In the genomic region with DNA sequence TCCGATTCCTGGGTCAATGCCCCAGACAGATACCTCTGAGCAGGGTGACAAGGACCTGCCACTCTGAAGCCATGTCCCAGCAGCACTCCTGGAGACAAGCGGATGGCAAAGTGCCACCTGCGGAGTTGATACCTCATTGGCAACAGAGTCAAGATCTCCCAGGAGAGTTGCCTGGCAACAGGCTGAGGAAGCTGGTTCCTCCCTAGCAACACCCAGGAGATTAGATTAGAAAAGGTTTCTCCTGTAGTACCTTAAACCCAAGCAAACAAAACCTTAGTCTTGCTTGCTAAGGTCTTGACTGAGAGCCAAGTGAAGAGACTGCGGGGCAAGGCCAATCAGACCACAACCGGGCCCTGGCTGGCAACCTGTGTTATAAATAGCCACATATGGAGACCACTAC, we compare ENCODE assay signal across 8 mouse cellular contexts.
DNase-seq lines count a peak whose midpoint lies in the region; ATAC-seq lines count a peak whose summit lies in the region.
"Had no signal": no experiment of that assay in that cellular context is flagged by ENCODE, and none has a peak within 500 bp of the region (broad histone marks: within the 10 kb centered on the region; RNA-seq: fewer than 3 reads in every experiment).

No protein-coding gene starts in this region.

- H3K9ac ChIP-seq in midbrain, embryonic 14.5 days (replicated peaks; ENCODE audit: low read length), result no peak overlapping the region
- no peak overlapping the region for H3K9ac ChIP-seq in stomach, embryonic 16.5 days (ENCODE audit: low read length)
- no peak overlapping the region for H3K9ac ChIP-seq in midbrain, embryonic 16.5 days (ENCODE audit: low read depth, low read length)
- H3K9ac ChIP-seq: liver, embryonic 14.5 days had no signal

- 43% methylated on average over 5 of the region's 5 CpGs for WGBS in midbrain, embryonic 14.5 days
- 61% methylated on average over 5 of the region's 5 CpGs for WGBS in midbrain, embryonic 10.5 days
- WGBS in stomach, embryonic 16.5 days, result 57% methylated on average over 5 of the region's 5 CpGs
- WGBS in midbrain, embryonic 16.5 days, result 35% methylated on average over 5 of the region's 5 CpGs

- peak; percentile 51 for DNase-seq in midbrain, embryonic 14.5 days
- DNase-seq in midbrain, embryonic 10.5 days (ENCODE audit: low spot score), result no peak
- DNase-seq in heart, postnatal 10 days, result peak; percentile 62 to 73

- ATAC-seq in midbrain, embryonic 14.5 days (ENCODE audit: low FRiP score, low TSS enrichment), result no peak
- peak; percentile 44 for ATAC-seq in frontal cortex, adult (ENCODE audit: low TSS enrichment)
- 0 out of 2 replicates have a peak, but pooled peaks have one; percentile 61 for ATAC-seq in stomach, embryonic 16.5 days (ENCODE audit: insufficient read depth, low FRiP score)
- ATAC-seq in megakaryocyte-erythroid progenitor cell, adult 5-6 weeks (replicated peaks; ENCODE audit: low FRiP score, low TSS enrichment, poor library complexity, severe bottlenecking), result no peak
- no peak for ATAC-seq in midbrain, embryonic 16.5 days

- H3K27ac ChIP-seq in midbrain, embryonic 14.5 days (replicated peaks; ENCODE audit: low read depth, low read length), result no peak overlapping the region
- H3K27ac ChIP-seq in midbrain, embryonic 10.5 days (replicated peaks), result no peak overlapping the region
- no peak overlapping the region for H3K27ac ChIP-seq in stomach, embryonic 16.5 days (ENCODE audit: low read length)
- no peak overlapping the region for H3K27ac ChIP-seq in midbrain, embryonic 16.5 days (ENCODE audit: low read length)
- H3K27ac ChIP-seq: liver, embryonic 14.5 days had no signal

- peaks cover 77% of the 10 kb centered on the region for H3K36me3 ChIP-seq in midbrain, embryonic 14.5 days (ENCODE audit: control insufficient read depth, insufficient read depth, low read length)
- H3K36me3 ChIP-seq in midbrain, embryonic 10.5 days, result peaks cover 70% of the 10 kb centered on the region
- peaks cover 12% of the 10 kb centered on the region; the same call in 1 of the 2 replicates for H3K36me3 ChIP-seq in stomach, embryonic 16.5 days (ENCODE audit: control insufficient read depth, insufficient read depth, low read length)
- H3K36me3 ChIP-seq in midbrain, embryonic 16.5 days (ENCODE audit: control insufficient read depth, insufficient read depth, low read length), result peaks cover 51% of the 10 kb centered on the region

- H3K4me2 ChIP-seq in midbrain, embryonic 14.5 days (ENCODE audit: low read length), result no peak overlapping the region
- H3K4me2 ChIP-seq in stomach, embryonic 16.5 days (ENCODE audit: low read depth, low read length), result no peak overlapping the region
- H3K4me2 ChIP-seq in midbrain, embryonic 16.5 days (ENCODE audit: low read length), result no peak overlapping the region

- no peak overlapping the region for H3K4me3 ChIP-seq in midbrain, embryonic 14.5 days (replicated peaks; ENCODE audit: low read depth, low read length)
- no peak overlapping the region for H3K4me3 ChIP-seq in midbrain, embryonic 10.5 days
- no peak overlapping the region for H3K4me3 ChIP-seq in stomach, embryonic 16.5 days (replicated peaks; ENCODE audit: low read length)
- no peak overlapping the region for H3K4me3 ChIP-seq in midbrain, embryonic 16.5 days (ENCODE audit: low read depth, low read length)

- intact Hi-C loops in heart, postnatal 10 days (cut with DNase I), result no loop called here

- H3K4me1 ChIP-seq in midbrain, embryonic 14.5 days (ENCODE audit: control insufficient read depth, insufficient read depth, low read length), result no peaks in the 10 kb centered on the region
- H3K4me1 ChIP-seq in midbrain, embryonic 10.5 days, result peaks cover 29% of the 10 kb centered on the region
- H3K4me1 ChIP-seq in stomach, embryonic 16.5 days (ENCODE audit: control insufficient read depth, insufficient read depth, low read length), result no peaks in the 10 kb centered on the region
- H3K4me1 ChIP-seq in midbrain, embryonic 16.5 days (ENCODE audit: control insufficient read depth, insufficient read depth, low read length), result peaks cover 7% of the 10 kb centered on the region; the same call in 1 of the 2 replicates

- H3K9me3 ChIP-seq in midbrain, embryonic 14.5 days (ENCODE audit: control insufficient read depth, low read length), result no peaks in the 10 kb centered on the region
- no peaks in the 10 kb centered on the region for H3K9me3 ChIP-seq in midbrain, embryonic 10.5 days (replicated peaks)
- no peaks in the 10 kb centered on the region for H3K9me3 ChIP-seq in stomach, embryonic 16.5 days (replicated peaks; ENCODE audit: control insufficient read depth, low read length)
- H3K9me3 ChIP-seq in midbrain, embryonic 16.5 days (replicated peaks; ENCODE audit: control insufficient read depth, low read length, poor library complexity, severe bottlenecking), result no peaks in the 10 kb centered on the region

- H3K27me3 ChIP-seq in midbrain, embryonic 14.5 days (ENCODE audit: control insufficient read depth, insufficient read depth, low read length), result no peaks in the 10 kb centered on the region
- H3K27me3 ChIP-seq in midbrain, embryonic 10.5 days (ENCODE audit: low read depth, poor library complexity, severe bottlenecking), result no peaks in the 10 kb centered on the region
- no peaks in the 10 kb centered on the region for H3K27me3 ChIP-seq in stomach, embryonic 16.5 days (ENCODE audit: control insufficient read depth, insufficient read depth, low read length)
- H3K27me3 ChIP-seq in midbrain, embryonic 16.5 days (ENCODE audit: control insufficient read depth, insufficient read depth, low read depth, low read length), result no peaks in the 10 kb centered on the region

Comparison
In these comparisons a context has a peak if more than half of its experiments do, and no peak if none do; other contexts are left out.
1. ATAC-seq: peak in frontal cortex, adult (single experiment) and stomach, embryonic 16.5 days (single experiment); none in midbrain, embryonic 14.5 days (single experiment), megakaryocyte-erythroid progenitor cell, adult 5-6 weeks (single experiment) and midbrain, embryonic 16.5 days (single experiment).